Mouse (Mus musculus) embryonic fibroblast, embryonic 13.5 days (primary cell): Measurements from ENCODE around the gene Atp6v0c.

Source experiments
- CTCF ChIP-seq: IDR thresholded peaks from 2 replicates; pipeline ENCODE4 v1.5.1; 2011; ENCODE audit warnings: mild to moderate bottlenecking, control low read depth, low read length, moderate library complexity, borderline replicate concordance; ENCODE audit not compliant: insufficient read depth
- POLR2A ChIP-seq: IDR thresholded peaks from 2 replicates; pipeline ENCODE4 v1.6.1; 2011; ENCODE audit warnings: low read depth, mild to moderate bottlenecking, control low read depth, low read length, moderate library complexity

DNA sequence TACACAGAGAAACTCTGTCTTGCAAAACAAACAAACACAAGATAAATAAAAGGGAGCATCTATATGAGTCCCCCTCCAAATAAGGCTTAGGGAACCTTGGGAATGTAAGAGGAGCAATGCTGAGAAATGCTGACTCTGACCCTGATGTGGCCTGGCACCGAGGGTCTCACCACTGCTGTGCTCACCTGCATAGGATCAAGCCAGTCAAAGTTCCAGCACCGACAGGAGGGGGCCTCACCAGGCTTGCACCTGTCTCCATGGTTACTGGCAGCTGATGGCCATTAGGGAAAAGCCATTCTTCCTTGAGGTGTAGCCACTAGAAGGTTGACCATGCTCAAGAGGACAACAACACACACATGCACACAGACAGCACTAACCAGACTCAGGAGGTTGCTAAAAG lies 26.6 kb downstream of the Atp6v0c start:
- no peak for TF ChIP-seq POLR2A
- TF ChIP-seq CTCF: no peak
